Mouse (Mus musculus) heart, postnatal 0 days (tissue): ENCODE measurements at regions not wholly inside any gene's neighbourhood (a gene's known extent, or its start where the extent isn't known, plus 50 kb on each side); places are given as distances from the start of the nearest gene placed in this dataset.

ENCODE experiments used
- ATAC-seq: fragments of 200-750 bp; cut with Nextera tagmentation; 2 replicates; pipeline ENCODE4 v1.8.0; 2017; ENCODE audit warnings: low read depth, moderate number of reproducible peaks, moderate library complexity; ENCODE audit not compliant: insufficient read depth
- DNase-seq: peaks from one replicate; pipeline ENCODE4 v3.0.0-alpha.2; 2016; ENCODE audit warnings: low spot score
- H3K27ac ChIP-seq: fragments of 300-500 bp; sonication (generic); 2 replicates; pipeline ENCODE4 v1.5.1; 2014; ENCODE audit warnings: low read depth, mild to moderate bottlenecking
- H3K27me3 ChIP-seq: fragments of 300-500 bp; sonication (generic); 2 replicates; pipeline ENCODE4 v1.6.1; 2014; ENCODE audit warnings: low read length, mixed read lengths; ENCODE audit not compliant: control insufficient read depth, insufficient read depth
- H3K36me3 ChIP-seq: fragments of 300-500 bp; sonication (generic); replicated peaks from 2 replicates; pipeline ENCODE4 v1.6.1; 2014; ENCODE audit warnings: low read length, mixed read lengths; ENCODE audit not compliant: control insufficient read depth, insufficient read depth
- H3K4me1 ChIP-seq: fragments of 300-500 bp; sonication (generic); 2 replicates; pipeline ENCODE4 v1.6.1; 2014; ENCODE audit warnings: antibody characterized with exemption; ENCODE audit not compliant: control insufficient read depth, insufficient read depth
- H3K4me2 ChIP-seq: fragments of 300-500 bp; sonication (generic); 2 replicates; pipeline ENCODE4 v1.6.1; 2014; ENCODE audit warnings: low read depth, mild to moderate bottlenecking, low read length, moderate library complexity
- H3K4me3 ChIP-seq: fragments of 300-500 bp; sonication (generic); 2 replicates; pipeline ENCODE4 v1.5.1; 2014; ENCODE audit warnings: low read depth, low read length
- H3K9ac ChIP-seq: fragments of 300-500 bp; sonication (generic); replicated peaks from 2 replicates; pipeline ENCODE4 v1.6.1; 2014; ENCODE audit warnings: low read depth, low read length, mixed read lengths
- H3K9me3 ChIP-seq: fragments of 300-500 bp; sonication (generic); replicated peaks from 2 replicates; pipeline ENCODE4 v1.6.1; 2016; ENCODE audit warnings: low read length; ENCODE audit not compliant: control insufficient read depth
- CTCF ChIP-seq: IDR thresholded peaks from 2 replicates; pipeline ENCODE4 v1.5.1; 2016; ENCODE audit warnings: antibody characterized with exemption, control low read depth, low read depth
- EP300 ChIP-seq: IDR thresholded peaks from 2 replicates; pipeline ENCODE4 v1.6.1; 2016; ENCODE audit warnings: antibody characterized with exemption, low read depth
- WGBS: fragments of 180-500 bp; shearing (Covaris S2); extraction: QIAGEN DNeasy Blood & Tissue Kit; methylation state at CpG from one replicate; pipeline ENCODE4 v1.1.7; 2014; 5-methylcytosine and 5-hydroxymethylcytosine counted together

- H3K27me3 ChIP-seq: no peaks in the 10 kb centered on the region
- no peaks in the 10 kb centered on the region for H3K4me1 ChIP-seq
- TF ChIP-seq CTCF (no peak), EP300 (no peak)
- no peak overlapping the region for H3K9ac ChIP-seq
- no peaks in the 10 kb centered on the region for H3K36me3 ChIP-seq
- H3K27ac ChIP-seq: peak overlapping the region; percentile 47
- DNase-seq (no peak), ATAC-seq (no peak)
- H3K4me3 ChIP-seq: no peak overlapping the region
- H3K4me2 ChIP-seq: no peak overlapping the region
- no peaks in the 10 kb centered on the region for H3K9me3 ChIP-seq
- WGBS: 78% methylated on average over 5 of the region's 5 CpGs
Measured at GRCm38 (mm10) chr3:149303418-149303817, 313.1 kb upstream of the Adgrl2 start.

DNA sequence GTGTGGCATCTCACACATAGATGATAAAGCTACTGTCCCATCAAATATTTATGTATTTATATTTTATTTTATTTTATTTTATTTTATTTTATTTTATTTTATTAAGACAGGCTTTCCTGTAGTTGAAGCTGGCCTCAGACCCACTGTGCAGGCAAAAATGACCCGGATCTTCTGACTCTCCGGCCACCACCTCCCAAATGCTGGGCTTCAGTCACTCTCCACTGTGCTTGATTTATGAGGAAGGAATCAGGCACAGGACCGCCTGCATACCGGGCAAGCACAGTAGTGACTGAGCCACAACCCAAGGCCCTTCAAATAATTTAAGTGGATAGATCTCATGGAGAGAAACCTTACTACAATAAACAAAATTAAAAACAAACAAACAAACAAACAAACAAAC, 309.6 kb upstream of the Adgrl2 start:
- no peak for TF ChIP-seq EP300
- TF ChIP-seq CTCF: no peak
- Histone ChIP-seq H3K27ac (no peak overlapping the region), H3K4me1 (no peaks in the 10 kb centered on the region), H3K4me2 (no peak overlapping the region), H3K4me3 (no peak overlapping the region), H3K9me3 (no peaks in the 10 kb centered on the region), H3K9ac (no peak overlapping the region), H3K27me3 (no peaks in the 10 kb centered on the region), H3K36me3 (no peaks in the 10 kb centered on the region)
- 77% methylated on average over 4 of the region's 4 CpGs for WGBS
- ATAC-seq: no peak
- no peak for DNase-seq

DNA sequence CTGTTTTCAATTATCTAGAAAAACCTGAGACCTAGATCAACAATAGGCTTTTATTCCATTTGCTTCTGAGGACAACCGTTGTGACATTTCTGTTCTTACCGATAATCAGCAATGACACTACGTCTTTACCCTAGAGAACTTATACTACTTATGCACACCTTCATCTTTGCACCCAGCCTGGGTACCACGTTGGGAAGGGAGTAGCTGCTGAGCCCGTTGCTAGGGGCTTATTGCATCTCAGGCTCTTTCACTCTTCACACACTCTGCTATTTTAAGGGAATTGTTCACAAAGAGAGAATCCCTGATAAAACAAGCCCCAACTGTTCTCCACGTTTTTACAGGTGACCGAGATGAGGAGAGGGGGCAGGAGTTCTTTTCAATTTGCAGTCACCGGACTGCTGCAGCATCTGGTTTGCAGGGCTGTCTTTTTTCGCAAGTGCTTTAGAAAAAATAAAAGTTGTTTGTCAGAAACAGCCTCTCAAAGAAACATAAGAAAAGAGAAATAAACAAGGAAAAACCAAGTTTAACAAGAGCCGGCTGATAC, 306.1 kb upstream of the Adgrl2 start:
- H3K27me3 ChIP-seq: no peaks in the 10 kb centered on the region
- WGBS: 79% methylated on average over 10 of the region's 10 CpGs
- no peaks in the 10 kb centered on the region for H3K9me3 ChIP-seq
- H3K4me3 ChIP-seq: no peak overlapping the region
- TF ChIP-seq EP300 (no peak), CTCF (no peak)
- no peak overlapping the region for H3K27ac ChIP-seq
- ATAC-seq (no peak), DNase-seq (no peak)
- no peak overlapping the region for H3K4me2 ChIP-seq
- no peak overlapping the region for H3K9ac ChIP-seq
- no peaks in the 10 kb centered on the region for H3K4me1 ChIP-seq
- H3K36me3 ChIP-seq: no peaks in the 10 kb centered on the region

DNA sequence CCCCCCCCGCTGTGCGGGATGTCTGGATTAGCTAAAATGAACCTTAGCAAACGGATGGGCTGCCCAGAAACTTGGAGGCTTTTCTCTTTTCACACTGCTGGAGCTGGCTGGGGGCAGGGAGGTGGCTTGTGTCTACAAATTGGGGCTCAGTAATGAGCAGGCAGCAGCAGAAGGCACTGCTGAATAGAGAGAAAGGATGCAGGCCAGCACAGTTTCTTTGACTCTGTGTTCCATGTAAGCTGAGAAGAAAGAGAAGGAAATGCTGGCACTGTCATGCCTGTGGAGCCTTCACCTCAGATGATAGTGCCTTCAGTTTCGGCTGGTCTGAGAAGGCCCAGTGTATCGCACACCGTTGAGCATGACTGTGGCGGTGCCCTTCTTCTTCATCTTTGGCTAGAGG, 305.6 kb upstream of the Adgrl2 start:
- H3K27ac ChIP-seq: no peak overlapping the region
- H3K4me2 ChIP-seq: no peak overlapping the region
- ATAC-seq (no peak), DNase-seq (no peak)
- WGBS: 62% methylated on average over 7 of the region's 7 CpGs
- H3K36me3 ChIP-seq: no peaks in the 10 kb centered on the region
- TF ChIP-seq CTCF: no peak
- no peak for TF ChIP-seq EP300
- no peaks in the 10 kb centered on the region for H3K4me1 ChIP-seq
- no peaks in the 10 kb centered on the region for H3K9me3 ChIP-seq
- no peaks in the 10 kb centered on the region for H3K27me3 ChIP-seq
- no peak overlapping the region for H3K9ac ChIP-seq
- no peak overlapping the region for H3K4me3 ChIP-seq

- H3K36me3 ChIP-seq: no peaks in the 10 kb centered on the region
- ATAC-seq (no peak), DNase-seq (no peak)
- no peak overlapping the region for H3K4me2 ChIP-seq
- H3K27me3 ChIP-seq: no peaks in the 10 kb centered on the region
- no peak overlapping the region for H3K4me3 ChIP-seq
- no peaks in the 10 kb centered on the region for H3K4me1 ChIP-seq
- WGBS: 86% methylated on average over 10 of the region's 10 CpGs
- H3K27ac ChIP-seq: no peak overlapping the region
- H3K9ac ChIP-seq: no peak overlapping the region
- no peaks in the 10 kb centered on the region for H3K9me3 ChIP-seq
- no peak for TF ChIP-seq EP300
- no peak for TF ChIP-seq CTCF
Measured at GRCm38 (mm10) chr3:149295257-149295831, 305.0 kb upstream of the Adgrl2 start.

DNA sequence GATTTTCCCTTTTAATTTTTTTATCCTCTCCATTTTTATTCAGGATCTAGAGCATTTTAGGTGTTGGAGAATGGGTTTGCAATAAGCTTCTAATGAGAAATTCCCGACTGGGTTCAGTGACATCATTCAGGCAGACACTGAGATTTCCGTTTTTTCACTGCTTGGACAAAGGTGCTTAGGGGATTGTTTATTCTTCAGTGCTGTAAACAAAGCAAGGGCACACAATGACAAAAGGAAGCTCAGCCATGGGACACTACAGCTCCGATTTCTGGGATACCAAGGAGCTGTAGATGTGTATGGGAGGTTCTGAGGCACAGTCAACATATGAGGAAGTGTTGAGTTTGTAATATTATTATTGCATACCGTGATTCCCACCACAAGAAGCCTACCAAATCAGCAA, 304.1 kb upstream of the Adgrl2 start:
- no peak overlapping the region for H3K9ac ChIP-seq
- H3K27ac ChIP-seq: no peak overlapping the region
- TF ChIP-seq EP300 (no peak), CTCF (no peak)
- no peaks in the 10 kb centered on the region for H3K4me1 ChIP-seq
- no peaks in the 10 kb centered on the region for H3K9me3 ChIP-seq
- H3K27me3 ChIP-seq: no peaks in the 10 kb centered on the region
- no peaks in the 10 kb centered on the region for H3K36me3 ChIP-seq
- H3K4me3 ChIP-seq: no peak overlapping the region
- ATAC-seq (no peak), DNase-seq (no peak)
- 67% methylated on average over 4 of the region's 4 CpGs for WGBS
- H3K4me2 ChIP-seq: no peak overlapping the region
